Mouse (Mus musculus) ovary, postnatal 10 days (tissue): ENCODE data around the gene Gm4778.
"Not testable (repeated sequence)": the region's sequence is repeated elsewhere in the genome, so short reads cannot be mapped to it uniquely, and the experiment has no call there.

Experiments used
- DNase-seq: peaks from one replicate; pipeline ENCODE4 v3.0.0; 2022; ENCODE audit warnings: low spot score

The Gm4778 gene

GRCm38 (mm10) chr3:94263736-94264135 lies at the start of gene Gm4778:
Gm4778 (plus strand) TSS chr3:94264036.
- DNase-seq = not testable (repeated sequence)

- DNase-seq = no peak
These were observed 3.2 kb upstream of the Gm4778 start for GRCm38 (mm10) chr3:94260598-94260997.

DNA sequence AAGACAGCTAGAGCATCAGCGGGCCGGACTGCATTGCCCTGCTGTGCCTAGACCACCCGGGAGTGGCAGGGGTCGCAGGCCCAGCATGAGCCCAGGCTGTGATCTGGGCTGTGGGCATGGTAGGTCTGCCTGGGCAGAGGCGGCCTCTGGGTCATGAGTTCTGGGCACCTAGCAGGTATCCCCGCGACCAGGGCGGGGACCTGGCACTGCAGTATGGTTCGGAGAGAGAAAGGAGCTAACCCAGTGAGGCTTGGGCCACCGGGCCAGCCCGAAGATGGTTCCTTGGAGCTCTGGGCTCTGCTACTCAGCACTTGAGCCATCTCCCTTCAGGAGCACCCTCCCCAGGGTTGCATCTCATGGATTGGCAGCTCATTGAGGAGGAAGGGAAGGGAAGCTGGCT lies 12.2 kb downstream of the Gm4778 start:
- DNase-seq = no peak

- DNase-seq = no peak
These were observed 41.6 kb downstream of the Gm4778 start for GRCm38 (mm10) chr3:94305457-94305856.

GRCm38 (mm10) chr3:94306975-94307374 lies 43.1 kb downstream of the Gm4778 start:
- no peak for DNase-seq

GRCm38 (mm10) chr3:94309633-94310363 lies 46.0 kb downstream of the Gm4778 start, which contains the start of gene Them4:
Them4 (plus strand) TSS chr3:94310089.
- peak; percentile 88 for DNase-seq

GRCm38 (mm10) chr3:94310491-94310890 lies 46.7 kb downstream of the Gm4778 start:
- DNase-seq = no peak

- DNase-seq = no peak
These were observed 47.1 kb downstream of the Gm4778 start for GRCm38 (mm10) chr3:94310911-94311310.

DNA sequence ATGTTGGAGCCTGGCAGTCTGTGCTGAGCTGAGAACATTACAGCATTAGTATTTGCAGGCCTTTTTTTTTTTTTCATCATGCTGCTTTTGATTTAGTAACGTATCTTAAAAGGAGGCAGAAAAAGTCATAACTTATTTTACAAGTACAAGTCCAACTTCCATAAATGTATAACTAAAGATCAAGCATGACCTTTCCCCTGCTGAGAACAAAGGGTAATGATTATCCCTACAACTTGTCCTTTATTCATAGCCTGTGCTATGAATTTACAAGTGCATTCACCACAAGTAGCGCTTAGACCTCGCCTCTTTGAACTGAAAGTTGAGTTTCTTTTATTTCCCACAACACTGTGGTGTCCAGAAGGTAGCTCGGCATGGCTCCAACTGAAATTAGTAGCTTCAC lies 47.5 kb downstream of the Gm4778 start:
- DNase-seq = no peak
